Mouse (Mus musculus): ENCODE results near the gene Slc6a6.

DNA sequence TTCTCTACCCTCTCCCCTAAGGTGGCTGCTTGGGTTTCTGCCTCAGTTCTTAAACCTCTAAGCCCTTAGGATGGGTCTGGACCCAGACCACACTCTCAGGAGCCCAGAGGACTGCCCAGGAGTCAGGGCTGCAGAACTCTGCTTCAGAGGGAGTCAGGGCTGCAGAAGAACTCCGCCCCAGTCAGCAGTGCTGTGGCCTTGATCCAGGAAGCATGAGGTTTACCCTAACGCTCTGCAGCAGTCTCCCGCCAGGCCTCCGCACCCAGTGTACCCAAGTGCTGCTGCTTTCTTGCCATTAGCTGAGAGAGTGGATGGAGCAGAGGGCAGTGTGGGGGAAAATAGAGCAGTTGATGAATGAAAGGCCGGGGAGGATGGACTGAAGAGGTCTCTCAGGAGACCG is 124.2 kb downstream of the Slc6a6 start:
- TF ChIP-seq CTCF (IDR thresholded peaks at IDR 0.05; ENCODE audit: low read depth, low read length): no peak
- no peak for TF ChIP-seq POLR2A (IDR thresholded peaks at IDR 0.05; ENCODE audit: extremely low read depth, insufficient read depth, low read length)
